Comparison of ENCODE assay signal across 8 mouse cellular contexts in the genomic region with DNA sequence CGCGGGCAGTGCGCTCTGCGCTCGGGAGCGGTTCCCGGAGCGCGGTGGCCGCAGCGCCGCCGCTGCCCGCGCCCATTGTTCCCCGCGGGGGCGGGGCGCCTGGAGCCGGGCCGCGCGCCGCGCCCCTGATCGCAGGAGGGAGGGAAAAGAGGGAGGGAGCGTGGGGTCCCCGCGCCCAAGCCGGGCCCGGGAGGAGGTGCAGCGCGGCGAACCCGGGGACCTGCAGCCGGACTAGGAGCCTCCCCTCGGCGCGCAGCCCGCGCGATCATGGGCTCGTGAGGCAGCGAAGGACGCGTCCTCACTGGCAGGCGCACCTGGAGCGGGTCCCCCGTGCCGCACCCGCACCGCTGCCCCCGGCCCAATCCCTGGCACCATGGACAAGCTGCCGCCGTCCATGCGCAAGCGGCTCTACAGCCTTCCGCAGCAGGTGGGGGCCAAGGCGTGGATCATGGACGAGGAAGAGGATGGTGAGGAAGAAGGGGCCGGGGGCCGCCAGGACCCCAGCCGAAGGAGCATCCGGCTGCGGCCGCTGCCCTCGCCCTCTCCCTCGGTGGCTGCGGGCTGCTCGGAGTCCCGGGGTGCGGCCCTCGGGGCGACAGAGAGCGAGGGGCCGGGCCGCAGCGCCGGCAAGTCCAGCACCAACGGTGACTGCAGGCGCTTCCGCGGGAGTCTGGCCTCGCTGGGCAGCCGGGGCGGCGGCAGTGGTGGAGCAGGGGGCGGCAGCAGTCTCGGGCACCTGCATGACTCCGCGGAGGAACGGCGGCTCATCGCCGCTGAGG. TPM values are rescaled to one million over a fixed set of nuclear protein-coding genes. Genes with fewer than 3 reads are reported as not detected.
A peak's percentile ranks its signal among the peaks of the same experiment; 100 is the strongest.
DNase-seq lines count a peak whose midpoint lies in the region; ATAC-seq and TF ChIP-seq lines count a peak whose summit lies in the region.

Gene Hcn4 (plus strand): TSS at position 274 of the 779 bp plus-strand sequence.

- H3K9me3 ChIP-seq in heart, embryonic 15.5 days (replicated peaks) = no peaks in the 10 kb centered on the region
- H3K9me3 ChIP-seq in ES-E14 (ENCODE audit: control insufficient read depth, insufficient read depth, low read depth, low read length) = no peaks in the 10 kb centered on the region
- H3K9me3 ChIP-seq in hindbrain, postnatal 0 days (ENCODE audit: low read length) = no peaks in the 10 kb centered on the region
- H3K9me3 ChIP-seq in midbrain, embryonic 13.5 days = no peaks in the 10 kb centered on the region

- no peak for TF ChIP-seq CTCF in cortical plate, adult 2 months (IDR thresholded peaks at IDR 0.05; ENCODE audit: extremely low read depth, insufficient read depth, low read length)
- TF ChIP-seq CTCF in hindbrain, postnatal 0 days (IDR thresholded peaks at IDR 0.05; ENCODE audit: low read depth) = no peak

- no peaks in the 10 kb centered on the region for H3K36me3 ChIP-seq in heart, embryonic 15.5 days
- H3K36me3 ChIP-seq in ES-E14 (ENCODE audit: control insufficient read depth, insufficient read depth, low read length, poor library complexity, severe bottlenecking) = no peaks in the 10 kb centered on the region
- H3K36me3 ChIP-seq in hindbrain, postnatal 0 days (ENCODE audit: insufficient read depth, low read length) = no peaks in the 10 kb centered on the region
- H3K36me3 ChIP-seq in midbrain, embryonic 13.5 days = 0 out of 2 replicates have a peak, but pooled peaks cover 3% of the 10 kb centered on the region

- WGBS in heart, embryonic 15.5 days = under 1% methylated on average over 70 of the region's 95 CpGs
- WGBS in hindbrain, postnatal 0 days = 0% methylated on average over 51 of the region's 95 CpGs
- WGBS in midbrain, embryonic 13.5 days = under 1% methylated on average over 85 of the region's 95 CpGs

- in situ Hi-C loops in ES-E14 (cut with MboI; ENCODE audit: low sequenced_read_pairs in 2 of 2, unreplicated experiment in 2 of 2) = no loop called here

- H3K9ac ChIP-seq in heart, embryonic 15.5 days = peak within 1 kb of the TSS; percentile 73
- H3K9ac ChIP-seq in ES-E14 (ENCODE audit: insufficient read depth, low read depth, low read length, poor library complexity, severe bottlenecking) = peak within 1 kb of the TSS; percentile 67
- H3K9ac ChIP-seq in hindbrain, postnatal 0 days (replicated peaks; ENCODE audit: low read length) = peak within 1 kb of the TSS; percentile 92
- peak within 1 kb of the TSS; percentile 95 for H3K9ac ChIP-seq in midbrain, embryonic 13.5 days (replicated peaks)

- no peak for DNase-seq in heart, adult 18-20 months
- no peak for DNase-seq in ES-E14 (ENCODE audit: low read depth, low spot score)
- DNase-seq in hindbrain, postnatal 0 days (ENCODE audit: low spot score) = peak; percentile 65
- DNase-seq in layer of hippocampus, adult 18-20 months (ENCODE audit: low spot score in 2 of 2) = no peak
- no peak for DNase-seq in layer of hippocampus, postnatal 36 days

- TF ChIP-seq POLR2A in cortical plate, adult 2 months (IDR thresholded peaks at IDR 0.05; ENCODE audit: extremely low read depth, insufficient read depth, low read length) = no peak

- peak within 1 kb of the TSS; percentile 99 for H3K4me2 ChIP-seq in heart, embryonic 15.5 days
- H3K4me2 ChIP-seq in hindbrain, postnatal 0 days (ENCODE audit: low read depth, low read length) = peak within 1 kb of the TSS; percentile 88
- peak within 1 kb of the TSS; percentile 81 for H3K4me2 ChIP-seq in midbrain, embryonic 13.5 days (replicated peaks)

- H3K27ac ChIP-seq in heart, embryonic 15.5 days = peak within 1 kb of the TSS; percentile 75
- H3K27ac ChIP-seq in ES-E14 (ENCODE audit: insufficient read depth, low read depth, low read length, poor library complexity, severe bottlenecking) = no peak within 1 kb of the TSS
- H3K27ac ChIP-seq in cortical plate, adult 2 months (ENCODE audit: insufficient read depth, low read length) = no peak within 1 kb of the TSS
- peak within 1 kb of the TSS; percentile 83 for H3K27ac ChIP-seq in hindbrain, postnatal 0 days
- peak within 1 kb of the TSS; percentile 96 for H3K27ac ChIP-seq in midbrain, embryonic 13.5 days

- peaks cover 42% of the 10 kb centered on the region for H3K4me1 ChIP-seq in heart, embryonic 15.5 days (replicated peaks)
- H3K4me1 ChIP-seq in ES-E14 (ENCODE audit: control insufficient read depth in 2 of 2, insufficient read depth in 2 of 2, low read length in 2 of 2, poor library complexity in 1 of 2) = peaks cover 0 to 4% of the 10 kb centered on the region in 2 experiments; a peak in 1 of 4 replicates
- H3K4me1 ChIP-seq in cortical plate, adult 2 months (ENCODE audit: control insufficient read depth, insufficient read depth, low read length) = no peaks in the 10 kb centered on the region
- H3K4me1 ChIP-seq in hindbrain, postnatal 0 days (ENCODE audit: insufficient read depth, low read length) = no peaks in the 10 kb centered on the region; the same call in 1 of the 2 replicates
- H3K4me1 ChIP-seq in midbrain, embryonic 13.5 days (replicated peaks) = peaks cover 68% of the 10 kb centered on the region

- 0 out of 2 replicates have a peak, but pooled peaks have one; percentile 25 for ATAC-seq in heart, embryonic 15.5 days (replicated peaks; ENCODE audit: insufficient number of reproducible peaks, insufficient read depth, low FRiP score, low read depth)
- peak; percentile 25 for ATAC-seq in hindbrain, postnatal 0 days
- ATAC-seq in midbrain, embryonic 13.5 days = peak; percentile 10

- peak within 1 kb of the TSS; percentile 83 for H3K4me3 ChIP-seq in heart, embryonic 15.5 days
- peak within 1 kb of the TSS; percentile 80 to 84 for H3K4me3 ChIP-seq in ES-E14 (ENCODE audit: insufficient read depth in 1 of 2, low read depth in 1 of 2, low read length in 2 of 2, poor library complexity in 1 of 2, severe bottlenecking in 1 of 2)
- peak within 1 kb of the TSS; percentile 55 for H3K4me3 ChIP-seq in cortical plate, adult 2 months (ENCODE audit: insufficient read depth, low read length)
- H3K4me3 ChIP-seq in hindbrain, postnatal 0 days (ENCODE audit: low read length) = peak within 1 kb of the TSS; percentile 81
- peak within 1 kb of the TSS; percentile 92 for H3K4me3 ChIP-seq in midbrain, embryonic 13.5 days (replicated peaks)

- H3K27me3 ChIP-seq in heart, embryonic 15.5 days = peaks cover 73% of the 10 kb centered on the region
- 0 out of 2 replicates have a peak, but pooled peaks cover 3% of the 10 kb centered on the region for H3K27me3 ChIP-seq in hindbrain, postnatal 0 days (ENCODE audit: insufficient read depth, low read length)
- peaks cover 36% of the 10 kb centered on the region for H3K27me3 ChIP-seq in midbrain, embryonic 13.5 days

TF ChIP-seq in ES-E14, 5 proteins besides CTCF, POLR2A, EP300 and RAD21:
- no peak for TF ChIP-seq ZC3H11A (IDR thresholded peaks at IDR 0.05; ENCODE audit: borderline replicate concordance, low read depth, low read length)
- TF ChIP-seq ZNF384 (IDR thresholded peaks at IDR 0.05; ENCODE audit: low read depth, low read length) = no peak
- TF ChIP-seq HCFC1 (IDR thresholded peaks at IDR 0.05; ENCODE audit: borderline replicate concordance, insufficient read depth, low read length) = no peak
- TF ChIP-seq MAFK (IDR thresholded peaks at IDR 0.05; ENCODE audit: insufficient read depth, low read depth, low read length) = no peak

RNA-seq across cellular contexts. Expression of gene Hcn4, which starts in this region (rescaled TPM):
- polyA plus RNA-seq in heart, embryonic 15.5 days (2015; fragmentation: Nextera tagmentation; extraction: Ambion mirVana) = 1.4 and 1.6 TPM in 2 replicates
- total RNA-seq in heart, adult 18-20 months (2021) = 1 to 10 TPM; 6.6 to 6.8 TPM
- total RNA-seq in ES-E14 (2012; rRNA removed) = 0.21 and 0.22 TPM in 2 replicates
- polyA plus RNA-seq in cortical plate, adult 2 months (2012; rRNA removed) = 0.81 and 1.1 TPM in 2 replicates
- 33.6 and 38.6 TPM in 2 replicates for total RNA-seq in hindbrain, postnatal 0 days (2014; rRNA removed)
- polyA plus RNA-seq in hindbrain, postnatal 0 days (2015; fragmentation: Nextera tagmentation; extraction: Ambion mirVana) = 3.3 and 3.5 TPM in 2 replicates
- polyA plus RNA-seq in midbrain, embryonic 13.5 days (2015; fragmentation: Nextera tagmentation; extraction: Ambion mirVana) = 2.8 and 3.7 TPM in 2 replicates
- 1 to 10 TPM; 1.6 to 1.9 TPM for total RNA-seq in layer of hippocampus, adult 18-20 months (2021)
- 1 to 10 TPM; 1.8 to 2.1 TPM for total RNA-seq in layer of hippocampus, postnatal 36 days (2021)

Comparison
In these comparisons a context has a peak if more than half of its experiments do, and no peak if none do; other contexts are left out.
1. H3K27ac ChIP-seq: peak in heart, embryonic 15.5 days (single experiment), hindbrain, postnatal 0 days (single experiment) and midbrain, embryonic 13.5 days (single experiment); none in ES-E14 (single experiment) and cortical plate, adult 2 months (single experiment).
2. Peak in every context shown above with its lines, with median percentiles within 50 percentile points of each other: ATAC-seq, H3K4me2 ChIP-seq, H3K4me3 ChIP-seq and H3K9ac ChIP-seq.